Mouse (Mus musculus): ENCODE results near the gene Asb8.

Gene Asb8

DNA sequence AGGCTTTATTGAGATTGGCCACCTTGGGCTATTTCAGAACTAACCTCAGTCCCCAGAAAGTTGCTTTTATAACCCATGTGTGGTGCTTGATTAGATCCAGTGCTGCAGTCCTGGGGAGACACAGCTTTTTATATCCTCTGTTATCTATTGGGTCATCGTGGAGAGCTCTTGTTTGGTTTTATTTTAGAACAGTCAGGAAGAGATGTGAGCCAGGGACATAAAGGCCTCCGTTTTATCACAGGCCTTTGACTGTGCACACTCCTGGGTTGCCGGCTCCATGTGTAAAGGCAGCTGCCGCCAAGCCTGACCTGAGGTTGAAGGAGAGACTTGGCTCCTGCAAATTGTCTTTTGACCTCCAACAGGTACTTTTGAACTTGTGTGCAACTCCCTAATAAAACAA lies 2.9 kb downstream of the Asb8 start:
- in situ Hi-C loops (cut with MboI; ENCODE audit: low pct_unique_long_range_greater_than_20kb in 1 of 2, low sequenced_read_pairs in 2 of 2, unreplicated experiment in 1 of 2) = loop anchor here in 1 of 2 experiments (25.0 kb wide), 1 partner anchor 300 kb away; no protein-coding TSS in a partner anchor

DNA sequence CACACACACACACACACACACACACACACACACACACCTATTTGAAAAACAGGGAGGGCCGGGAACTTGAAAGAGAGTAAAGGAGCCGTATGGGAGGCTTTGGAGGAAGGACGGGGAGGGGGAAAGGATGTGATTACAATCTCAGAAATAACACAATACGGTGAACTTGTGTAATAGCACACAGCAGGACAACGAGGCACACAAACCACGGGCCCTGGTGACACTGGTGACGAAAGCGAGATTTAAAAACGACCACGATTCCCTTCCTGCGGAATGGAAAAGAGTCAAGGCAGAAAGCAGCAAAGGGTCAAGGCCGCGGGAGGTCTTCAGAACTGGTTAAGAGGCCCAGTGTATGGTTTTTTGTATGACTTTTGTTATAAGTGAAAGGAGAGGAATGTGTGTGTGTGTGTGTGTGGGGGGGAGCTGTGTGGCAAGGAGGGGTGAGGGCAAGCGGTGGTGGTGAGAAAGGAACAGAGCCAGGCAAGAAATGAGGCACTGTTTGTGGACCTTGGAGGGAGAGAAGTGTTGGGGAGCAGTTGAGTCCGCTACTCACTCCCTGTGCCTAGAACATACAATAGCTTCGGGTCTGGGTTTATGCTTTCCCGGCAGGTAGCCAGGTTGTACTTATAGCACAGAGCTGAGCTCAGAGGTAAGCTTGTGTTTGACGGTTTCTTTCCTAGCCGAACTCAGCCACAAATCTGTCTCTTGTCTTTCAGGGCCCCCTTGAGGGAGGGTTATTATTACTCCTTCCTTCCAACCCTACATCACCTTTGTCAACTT lies 4.2 kb downstream of the Asb8 start:
- in situ Hi-C loops (cut with MboI; ENCODE audit: low pct_unique_long_range_greater_than_20kb in 1 of 2, low sequenced_read_pairs in 2 of 2, unreplicated experiment in 1 of 2) = loop anchor here in 1 of 2 experiments (25.0 kb wide), 1 partner anchor 299 kb away; no protein-coding TSS in a partner anchor

DNA sequence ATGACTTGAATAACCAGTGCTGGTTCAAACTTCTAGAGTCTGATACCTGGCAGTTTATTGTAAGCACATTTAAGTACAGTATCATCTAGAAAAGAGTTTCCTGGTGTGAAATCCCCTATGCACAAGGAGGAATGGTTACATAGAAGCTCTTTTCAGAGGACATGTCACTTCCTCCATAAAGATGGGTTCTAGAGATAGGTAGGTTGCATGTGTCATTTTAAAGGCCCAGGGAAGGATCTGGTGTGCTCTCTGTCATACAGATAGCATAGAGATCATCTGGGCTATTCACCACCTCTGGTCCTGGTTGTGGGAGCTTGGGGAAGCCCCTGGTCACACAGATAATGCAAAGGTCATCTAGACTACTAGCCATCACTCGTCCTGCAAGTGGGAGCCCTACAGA lies 8.2 kb downstream of the Asb8 start:
- in situ Hi-C loops (cut with MboI; ENCODE audit: low pct_unique_long_range_greater_than_20kb in 1 of 2, low sequenced_read_pairs in 2 of 2, unreplicated experiment in 1 of 2) = loop anchor here in 1 of 2 experiments (25.0 kb wide), 1 partner anchor 295 kb away; no protein-coding TSS in a partner anchor

DNA sequence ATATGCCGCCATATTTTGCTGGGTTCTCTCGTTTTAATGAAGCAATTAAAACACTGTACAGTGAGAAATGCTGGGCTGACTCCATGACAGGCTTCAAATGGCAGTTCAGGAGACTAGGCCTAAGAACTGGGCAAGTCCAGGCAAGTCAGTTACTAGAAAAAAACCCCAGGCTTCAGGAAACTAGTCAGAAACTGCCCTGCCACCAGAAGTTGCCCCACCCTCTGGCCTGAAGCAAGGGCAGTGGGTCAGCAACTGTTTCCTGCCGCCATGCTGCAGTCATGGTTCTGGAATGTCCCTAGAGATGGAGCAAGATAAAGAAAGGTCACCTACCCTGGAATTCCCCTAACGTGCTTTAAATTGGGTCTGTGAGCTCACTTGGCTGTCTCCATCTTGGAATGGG lies 9.5 kb downstream of the Asb8 start:
- in situ Hi-C loops (cut with MboI; ENCODE audit: low pct_unique_long_range_greater_than_20kb in 1 of 2, low sequenced_read_pairs in 2 of 2, unreplicated experiment in 1 of 2) = loop anchor here in 1 of 2 experiments (25.0 kb wide), 1 partner anchor 294 kb away; no protein-coding TSS in a partner anchor

DNA sequence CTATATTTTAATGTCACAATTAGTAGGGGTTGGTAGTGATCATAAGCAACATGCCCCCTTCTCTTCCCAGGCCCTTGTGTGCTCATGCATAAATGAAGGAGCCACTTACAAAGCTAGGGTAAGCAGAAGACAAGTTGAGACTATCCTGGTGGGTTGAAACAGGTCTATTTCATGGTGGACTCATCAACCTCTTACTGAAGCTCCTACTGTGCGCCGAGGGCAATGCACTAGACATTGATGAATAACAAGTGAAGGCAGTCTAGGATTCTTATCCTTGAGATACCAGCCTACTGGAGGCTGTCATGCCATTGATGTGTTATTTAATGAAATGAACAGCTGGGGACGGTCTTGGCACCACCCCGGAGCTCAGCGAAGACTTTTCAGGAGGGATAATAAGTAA lies 10.2 kb downstream of the Asb8 start:
- in situ Hi-C loops (cut with MboI; ENCODE audit: low pct_unique_long_range_greater_than_20kb in 1 of 2, low sequenced_read_pairs in 2 of 2, unreplicated experiment in 1 of 2) = loop anchor here in 1 of 2 experiments (25.0 kb wide), 1 partner anchor 293 kb away; no protein-coding TSS in a partner anchor

DNA sequence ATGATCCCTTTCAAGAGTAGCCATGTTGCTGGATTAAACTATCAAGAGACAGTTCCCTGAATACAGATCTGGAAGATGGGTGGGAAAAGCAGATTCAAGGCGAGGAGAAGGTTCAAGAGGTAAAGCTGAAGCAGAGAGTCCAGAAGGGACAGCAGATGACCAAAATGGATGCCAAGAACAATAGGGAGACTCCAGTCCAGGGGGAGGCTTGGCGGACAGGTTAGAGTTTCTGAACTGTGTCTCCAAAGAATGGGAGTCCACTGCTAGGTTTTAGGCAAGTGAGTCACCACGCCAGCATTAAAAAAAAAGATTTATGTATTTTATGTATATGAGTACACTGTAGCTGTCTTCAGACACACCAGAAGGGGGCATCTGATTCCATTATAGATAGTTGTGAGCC lies 10.8 kb downstream of the Asb8 start:
- in situ Hi-C loops (cut with MboI; ENCODE audit: low pct_unique_long_range_greater_than_20kb in 1 of 2, low sequenced_read_pairs in 2 of 2, unreplicated experiment in 1 of 2) = loop anchor here in 1 of 2 experiments (25.0 kb wide), 1 partner anchor 292 kb away; no protein-coding TSS in a partner anchor

DNA sequence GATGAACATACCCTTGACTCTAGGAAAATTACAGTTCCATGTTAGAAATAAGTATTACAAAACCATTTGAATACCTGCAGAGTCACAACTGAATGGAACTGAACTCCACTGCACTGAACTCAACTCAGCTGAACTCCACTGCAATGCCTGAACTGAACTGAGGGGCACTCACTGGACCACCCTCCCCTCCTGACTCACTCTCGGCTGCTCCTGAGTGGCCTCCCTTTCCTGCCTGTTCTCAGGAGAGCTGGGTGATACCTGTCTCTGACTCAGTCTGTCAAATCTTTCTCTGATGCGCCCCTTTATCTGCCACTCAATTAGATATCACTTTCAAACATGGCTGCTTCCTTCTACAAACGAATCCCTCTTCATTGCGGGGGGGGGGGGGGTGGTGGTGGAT lies 11.3 kb downstream of the Asb8 start:
- in situ Hi-C loops (cut with MboI; ENCODE audit: low pct_unique_long_range_greater_than_20kb in 1 of 2, low sequenced_read_pairs in 2 of 2, unreplicated experiment in 1 of 2) = loop anchor here in 1 of 2 experiments (25.0 kb wide), 1 partner anchor 292 kb away; no protein-coding TSS in a partner anchor

DNA sequence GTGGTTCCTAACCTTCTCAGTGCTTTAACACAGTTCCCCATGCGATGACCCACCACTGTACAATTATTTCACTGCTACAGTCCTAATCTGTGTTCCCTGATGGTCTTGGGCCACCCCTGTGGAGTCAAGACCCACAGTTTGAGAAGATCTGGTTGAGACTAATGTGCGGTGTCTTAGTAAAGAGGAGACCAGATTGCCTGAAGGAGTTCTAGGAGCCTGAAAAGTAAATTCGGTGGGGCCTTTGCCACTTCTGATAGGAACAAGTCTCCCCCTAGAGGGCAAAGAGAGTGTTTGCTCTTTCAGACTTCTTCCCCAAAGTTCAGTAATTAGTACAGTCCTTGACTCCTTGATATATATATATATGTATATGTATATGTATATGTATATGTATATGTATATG lies 11.8 kb downstream of the Asb8 start:
- in situ Hi-C loops (cut with MboI; ENCODE audit: low pct_unique_long_range_greater_than_20kb in 1 of 2, low sequenced_read_pairs in 2 of 2, unreplicated experiment in 1 of 2) = loop anchor here in 1 of 2 experiments (25.0 kb wide), 1 partner anchor 291 kb away; no protein-coding TSS in a partner anchor

DNA sequence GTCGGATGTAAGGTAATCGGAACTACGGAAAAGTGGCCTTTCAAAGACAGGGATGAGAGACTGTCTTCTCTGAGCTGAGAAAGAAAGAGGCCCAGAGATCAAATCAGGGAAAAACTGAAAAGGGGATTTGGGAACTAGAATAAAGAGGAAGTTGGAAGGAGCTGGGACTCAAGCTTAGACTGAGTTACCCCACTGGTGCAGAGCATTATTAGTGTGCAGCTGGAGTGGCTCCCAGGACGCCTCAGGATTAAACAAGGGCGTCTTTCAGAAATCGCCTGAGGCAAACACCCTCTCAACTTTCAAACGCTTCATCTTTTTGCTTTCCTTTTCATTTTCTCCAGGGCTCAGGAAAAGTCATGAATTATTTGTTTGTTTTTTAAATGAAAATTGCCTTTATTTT lies 12.5 kb downstream of the Asb8 start:
- in situ Hi-C loops (cut with MboI; ENCODE audit: low pct_unique_long_range_greater_than_20kb in 1 of 2, low sequenced_read_pairs in 2 of 2, unreplicated experiment in 1 of 2) = loop anchor here in 1 of 2 experiments (25.0 kb wide), 1 partner anchor 291 kb away; no protein-coding TSS in a partner anchor

DNA sequence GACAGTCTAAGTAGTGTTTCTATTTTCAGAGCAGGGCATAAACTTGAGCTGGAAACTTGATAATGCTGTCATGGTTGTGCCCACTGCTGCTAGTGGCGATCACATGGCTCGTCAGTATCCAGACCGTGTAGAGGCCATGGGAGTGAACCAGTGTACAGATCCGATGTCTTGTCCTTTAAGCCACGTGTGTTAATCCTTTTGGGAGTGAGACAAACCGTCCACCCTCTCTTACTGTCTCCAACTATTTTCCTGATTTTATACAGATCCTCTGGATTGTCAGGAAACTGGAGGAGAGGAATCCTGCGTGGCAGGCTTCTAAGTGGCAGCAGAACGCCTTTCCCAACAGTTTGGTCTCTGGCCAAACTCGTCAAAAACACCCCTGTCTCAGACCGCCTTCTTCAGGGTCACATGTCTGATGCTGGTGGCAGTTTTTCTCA lies 16.2 kb downstream of the Asb8 start:
- in situ Hi-C loops (cut with MboI; ENCODE audit: low pct_unique_long_range_greater_than_20kb in 1 of 2, low sequenced_read_pairs in 2 of 2, unreplicated experiment in 1 of 2) = no loop called here

DNA sequence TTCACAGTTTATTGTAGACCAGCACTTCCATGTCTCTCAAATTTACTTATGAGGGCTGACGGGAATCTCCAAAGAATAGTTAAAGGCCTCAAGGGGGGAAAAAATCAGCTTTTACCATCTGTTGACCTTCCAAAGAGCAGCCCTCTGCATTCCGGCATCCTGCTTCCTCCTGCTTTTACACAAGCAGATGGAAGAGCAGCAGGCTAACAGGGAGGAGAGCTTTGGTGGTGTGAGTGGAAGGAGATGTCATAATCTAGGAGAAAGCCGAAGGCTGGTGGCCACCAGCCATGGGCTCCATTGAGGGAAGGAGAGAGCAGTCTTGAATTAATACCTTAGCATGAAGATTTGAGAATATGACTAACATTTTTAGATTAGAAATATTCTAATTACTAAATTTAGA lies 17.1 kb downstream of the Asb8 start:
- in situ Hi-C loops (cut with MboI; ENCODE audit: low pct_unique_long_range_greater_than_20kb in 1 of 2, low sequenced_read_pairs in 2 of 2, unreplicated experiment in 1 of 2) = no loop called here

DNA sequence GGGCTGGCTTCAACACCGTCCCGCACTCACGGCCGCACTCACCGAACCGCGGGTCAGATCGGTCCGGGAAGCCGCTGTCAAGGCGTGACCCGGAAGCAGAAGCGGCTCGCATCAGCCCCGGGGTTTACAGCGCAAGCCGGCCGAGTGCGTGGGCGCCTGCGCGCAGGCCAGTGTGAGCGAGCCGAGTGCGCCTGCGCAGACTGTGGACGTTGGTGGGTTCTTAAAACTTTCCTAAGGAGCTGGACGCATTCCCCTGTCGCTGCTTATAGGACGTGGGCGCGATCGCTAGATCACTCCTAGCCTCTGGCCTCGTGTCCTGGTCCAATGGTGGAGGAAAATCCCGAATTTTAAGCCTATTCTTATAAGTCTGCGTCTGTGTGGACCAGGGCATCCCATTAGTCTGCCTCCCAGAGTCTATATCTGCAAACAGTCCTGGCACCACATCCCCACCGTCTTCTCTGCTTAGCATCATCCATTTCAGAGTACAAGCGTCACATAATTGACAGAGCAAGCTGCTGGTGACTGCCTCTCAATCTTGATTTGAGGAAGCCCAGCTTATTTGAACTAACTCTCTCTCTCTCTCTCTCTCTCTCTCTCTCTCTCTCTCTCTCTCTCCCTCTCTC lies 19.8 kb downstream of the Asb8 start:
- in situ Hi-C loops (cut with MboI; ENCODE audit: low pct_unique_long_range_greater_than_20kb in 1 of 2, low sequenced_read_pairs in 2 of 2, unreplicated experiment in 1 of 2) = no loop called here

DNA sequence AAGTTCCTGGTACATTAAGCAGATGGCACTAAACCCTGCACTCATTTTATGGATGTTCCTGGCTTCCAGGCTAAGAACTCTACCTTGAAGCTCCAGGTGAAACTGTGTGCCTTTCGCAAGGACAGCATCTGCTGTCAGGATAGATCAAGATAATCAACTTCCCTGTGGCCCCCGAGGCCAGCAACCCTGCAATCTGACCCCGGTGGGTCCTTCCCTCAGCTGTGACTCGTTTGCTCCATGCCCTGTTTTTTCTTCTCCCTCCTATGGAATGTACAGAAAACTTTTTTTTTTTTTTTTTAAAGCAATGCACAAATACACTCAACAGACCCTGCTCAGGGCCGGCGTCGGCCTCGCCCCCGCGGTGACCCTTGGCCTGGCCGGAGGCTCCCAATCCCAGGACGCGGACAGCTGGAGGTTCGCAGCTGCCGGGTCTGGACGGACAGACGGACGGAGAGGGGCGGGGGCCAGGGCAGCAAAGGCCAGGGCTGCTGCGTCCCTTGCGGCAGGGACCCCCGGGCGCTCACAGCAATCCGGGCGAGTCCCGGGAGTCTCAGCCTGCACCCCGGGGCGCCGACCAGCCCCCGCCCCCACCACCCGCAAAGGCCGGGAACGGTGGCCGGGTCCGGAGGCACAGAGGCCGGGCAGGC lies 20.4 kb downstream of the Asb8 start:
- in situ Hi-C loops (cut with MboI; ENCODE audit: low pct_unique_long_range_greater_than_20kb in 1 of 2, low sequenced_read_pairs in 2 of 2, unreplicated experiment in 1 of 2) = no loop called here

DNA sequence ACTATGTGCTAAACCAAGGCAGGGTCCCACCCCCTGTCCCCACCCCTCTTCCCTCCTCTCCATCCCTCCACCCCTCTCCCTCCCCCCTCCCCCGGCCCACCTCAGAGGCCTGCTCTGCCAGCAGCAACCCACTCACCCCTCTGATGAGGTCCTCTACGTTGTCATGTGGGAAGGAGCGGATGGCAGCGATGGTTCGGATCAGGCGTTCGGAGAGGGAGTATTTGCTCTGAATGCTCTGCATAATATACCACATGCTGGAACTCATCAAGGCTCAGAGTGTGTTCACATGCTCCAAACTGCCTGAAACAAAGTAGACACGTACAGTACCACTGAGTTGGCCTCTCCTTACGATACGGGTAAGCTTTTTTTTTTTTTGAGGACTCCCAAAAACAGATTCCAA lies 22.9 kb downstream of the Asb8 start:
- in situ Hi-C loops (cut with MboI; ENCODE audit: low pct_unique_long_range_greater_than_20kb in 1 of 2, low sequenced_read_pairs in 2 of 2, unreplicated experiment in 1 of 2) = no loop called here

DNA sequence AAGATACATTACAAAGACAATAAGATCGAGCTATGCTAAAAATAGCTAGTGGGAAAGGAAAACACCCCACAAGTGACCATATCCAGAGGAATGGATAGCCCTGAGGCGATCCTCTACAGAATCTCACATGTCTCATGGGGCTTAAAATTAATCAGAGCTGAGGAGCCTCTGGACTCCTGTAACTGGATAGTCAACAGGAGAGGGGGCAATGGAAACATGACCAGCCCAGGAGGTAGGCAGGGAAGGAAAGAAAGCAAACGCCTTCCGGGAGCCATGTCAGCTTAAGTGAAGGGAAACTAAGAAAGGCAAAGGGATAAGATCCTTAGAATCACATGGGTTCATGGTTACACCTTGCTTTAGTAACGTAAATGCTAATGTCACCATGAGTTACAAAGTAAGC lies 24.6 kb downstream of the Asb8 start:
- in situ Hi-C loops (cut with MboI; ENCODE audit: low pct_unique_long_range_greater_than_20kb in 1 of 2, low sequenced_read_pairs in 2 of 2, unreplicated experiment in 1 of 2) = no loop called here

DNA sequence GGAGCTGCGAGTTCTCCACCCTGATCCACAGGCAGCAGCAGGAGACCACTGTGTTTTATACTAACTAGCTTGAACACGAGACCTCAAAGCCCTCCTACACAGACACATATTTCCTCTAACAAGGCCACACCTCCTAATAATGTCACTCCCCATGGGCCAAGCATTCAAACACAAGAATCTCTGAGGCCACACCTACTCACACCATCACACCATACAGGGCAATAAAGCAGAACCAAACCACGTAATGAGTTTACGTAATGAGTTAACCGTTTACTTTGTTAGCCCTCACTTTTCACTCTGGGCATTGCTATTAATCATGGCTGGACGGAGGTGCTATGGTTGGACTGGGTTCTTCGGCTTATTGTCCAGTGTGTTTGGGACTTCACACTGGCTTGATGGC lies 25.7 kb downstream of the Asb8 start:
- in situ Hi-C loops (cut with MboI; ENCODE audit: low pct_unique_long_range_greater_than_20kb in 1 of 2, low sequenced_read_pairs in 2 of 2, unreplicated experiment in 1 of 2) = no loop called here

DNA sequence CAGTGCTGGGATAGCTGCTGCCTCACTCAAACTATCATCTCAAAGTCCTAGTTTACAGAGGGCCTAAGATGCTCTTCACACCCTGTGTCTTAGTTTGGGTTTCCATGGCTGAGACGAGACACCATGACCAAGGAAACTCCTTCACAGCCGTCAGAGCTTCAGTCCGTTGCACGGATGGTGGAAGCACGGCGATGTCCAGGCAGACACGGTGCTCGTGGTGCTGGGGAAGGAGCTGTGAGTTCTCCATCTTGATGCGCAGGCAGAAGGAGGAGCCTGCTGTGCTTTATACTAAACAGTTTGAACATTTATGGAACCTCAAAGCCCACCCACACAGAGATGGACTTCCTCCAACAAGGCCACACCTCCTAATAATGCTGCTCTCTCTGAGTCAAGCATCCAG lies 28.6 kb downstream of the Asb8 start:
- in situ Hi-C loops (cut with MboI; ENCODE audit: low pct_unique_long_range_greater_than_20kb in 1 of 2, low sequenced_read_pairs in 2 of 2, unreplicated experiment in 1 of 2) = no loop called here

DNA sequence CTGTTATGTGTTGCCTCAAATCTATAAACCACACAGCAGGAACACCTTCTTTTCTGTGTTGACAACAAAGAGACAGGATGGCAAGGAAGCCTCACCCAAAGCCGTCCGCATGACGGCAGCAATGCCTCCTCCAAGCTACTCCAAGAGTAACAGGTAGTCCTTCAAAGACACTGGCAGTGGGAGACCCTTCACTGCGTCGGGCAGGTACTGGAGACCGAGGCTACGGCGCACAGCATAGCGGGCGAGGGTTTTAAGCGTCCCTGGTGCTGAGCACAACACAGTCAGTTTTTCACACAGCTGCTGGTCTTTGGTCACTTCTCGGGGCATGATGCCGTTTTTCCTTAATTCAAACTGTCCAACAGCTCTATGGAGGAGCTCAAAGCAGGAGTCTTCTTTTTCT lies 29.8 kb downstream of the Asb8 start:
- in situ Hi-C loops (cut with MboI; ENCODE audit: low pct_unique_long_range_greater_than_20kb in 1 of 2, low sequenced_read_pairs in 2 of 2, unreplicated experiment in 1 of 2) = no loop called here

DNA sequence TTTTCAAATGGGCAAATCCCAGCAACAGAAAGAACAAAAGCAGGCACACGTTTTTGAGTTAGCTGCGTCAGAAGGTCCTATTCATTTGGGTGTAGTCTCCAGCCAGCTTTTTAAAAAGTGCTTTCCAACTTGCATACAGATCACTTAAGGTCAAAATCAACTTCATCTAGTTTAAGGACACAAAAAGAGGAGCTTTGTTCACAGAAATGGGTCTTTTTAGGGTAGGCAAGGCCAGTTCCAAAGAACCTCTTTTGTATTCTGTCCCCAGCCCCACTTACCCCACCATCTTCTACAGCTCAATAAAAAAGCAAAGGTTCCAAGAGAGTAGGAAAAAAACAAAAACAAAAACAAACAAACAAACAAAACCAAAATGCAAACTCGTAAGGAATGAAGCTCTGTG lies 30.8 kb downstream of the Asb8 start:
- in situ Hi-C loops (cut with MboI; ENCODE audit: low pct_unique_long_range_greater_than_20kb in 1 of 2, low sequenced_read_pairs in 2 of 2, unreplicated experiment in 1 of 2) = no loop called here

Measured in mouse embryonic stem cell (cell line).